Mouse (Mus musculus) CD4-positive, CD25-positive, alpha-beta regulatory T cell (primary cell): Measurements from ENCODE around the gene Lrrc23. TPM values are rescaled to one million over a fixed set of nuclear protein-coding genes. Genes with fewer than 3 reads are reported as not detected.

Experiments
- polyA plus RNA-seq: library from polyadenylated mRNA; unstranded; fragments of 100-300 nt; shearing (Covaris generic); gene quantifications from one replicate; pipeline ENCODE4 v1.2.1, GENCODE M21; 2017

Gene Lrrc23
- 1.3 TPM for polyA plus RNA-seq

DNA sequence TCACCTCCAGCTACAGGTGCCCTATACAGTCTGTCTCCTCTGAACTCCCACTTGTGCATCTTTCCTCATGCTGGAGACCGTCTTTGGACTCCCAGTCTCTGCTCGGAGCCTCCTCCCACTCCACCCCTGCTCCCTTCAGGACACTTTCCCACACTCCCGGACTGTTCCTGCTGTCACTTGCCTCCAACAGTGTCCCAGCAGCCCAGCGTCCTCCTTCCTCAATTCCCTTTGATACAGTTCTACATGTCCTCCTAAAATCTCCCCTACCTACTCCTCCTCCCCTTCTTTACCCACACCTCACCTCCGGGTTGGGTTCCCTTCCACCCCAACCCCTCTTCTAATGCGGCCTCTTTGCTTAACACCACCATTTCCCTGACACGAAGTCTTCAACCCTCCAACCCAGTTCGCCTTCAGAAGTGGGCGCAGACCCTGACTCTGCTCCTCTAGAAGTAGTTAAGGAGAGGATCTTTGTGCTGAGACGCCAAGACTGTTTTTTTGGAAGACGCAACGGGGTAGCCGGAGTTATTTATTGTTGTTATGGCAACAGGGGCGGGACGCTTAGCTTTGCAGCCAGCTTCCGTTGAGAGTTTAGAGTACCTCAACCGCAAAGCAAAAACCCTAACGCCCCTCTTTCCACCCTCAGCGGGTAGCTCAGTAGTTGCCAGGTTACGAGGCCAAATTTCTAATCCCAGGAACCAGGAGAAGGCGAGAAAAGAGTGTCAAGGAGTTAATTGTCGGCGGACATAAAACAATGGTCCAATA is at the start of gene Lrrc23:
Lrrc23 (minus strand) TSS at position 506 of the 762 bp plus-strand sequence.

DNA sequence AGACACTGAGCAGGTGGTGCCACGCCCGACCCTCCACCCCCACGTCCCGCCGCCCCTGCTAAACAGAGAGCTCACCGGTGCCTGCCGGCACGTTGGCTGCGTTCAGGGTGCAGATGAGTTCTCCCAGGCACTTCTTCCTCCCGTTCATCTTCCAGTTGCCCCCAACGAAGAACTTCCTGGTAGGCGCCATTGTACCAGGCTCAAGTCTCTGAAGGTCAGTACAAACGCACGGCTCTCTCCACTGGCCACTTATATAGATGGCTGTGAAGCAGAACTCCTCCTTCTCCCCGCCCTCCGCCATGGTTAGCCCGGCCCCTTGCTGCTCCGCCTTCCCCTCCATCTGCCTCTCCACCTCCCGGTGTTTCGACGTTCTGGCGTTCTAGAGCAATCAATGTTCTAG is 34.4 kb upstream of the Lrrc23 start, which contains the start of gene Tpi1:
Tpi1 (minus strand) TSS at position 364 of the 400 bp plus-strand sequence.

DNA sequence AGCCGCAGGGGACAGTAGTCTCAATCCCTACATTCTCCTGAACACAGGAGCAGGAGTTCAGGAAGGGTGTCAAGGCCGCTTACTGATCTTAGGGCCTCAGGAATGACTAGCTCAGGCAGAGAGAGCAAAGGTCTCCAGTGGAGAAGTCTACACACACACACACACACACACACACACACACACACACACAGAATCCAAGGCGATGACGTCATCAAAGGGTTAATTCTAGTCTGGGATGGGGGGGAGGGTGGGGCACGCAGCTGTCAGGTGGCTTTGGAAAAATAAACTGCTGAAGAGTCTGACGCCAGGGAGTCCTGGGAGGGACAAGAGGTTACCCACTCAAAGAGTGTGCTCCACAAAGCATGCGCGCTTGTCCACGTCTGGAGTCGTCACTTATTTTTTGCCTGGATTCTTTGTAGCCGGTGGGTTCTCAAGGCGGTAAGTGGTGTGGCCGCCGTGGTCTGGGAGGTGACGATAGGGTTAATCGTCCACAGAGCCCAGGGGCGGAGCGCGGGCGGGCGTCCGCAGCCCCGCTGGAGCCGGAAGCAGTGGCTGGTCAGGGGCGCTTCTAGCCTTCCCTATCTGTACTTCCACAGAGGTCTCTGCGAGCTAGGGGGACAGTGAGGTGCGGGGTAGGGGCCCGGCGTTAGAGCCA is 29.0 kb upstream of the Lrrc23 start, which contains the start of gene Spsb2:
Spsb2 (plus strand) TSS at position 304 of the 655 bp plus-strand sequence.

GRCm38 (mm10) chr6:124769101-124769765 is 10.3 kb downstream of the Lrrc23 start, which contains the start of gene Eno2:
Eno2 (minus strand) TSS chr6:124769673.

GRCm38 (mm10) chr6:124755831-124756595 is 23.5 kb downstream of the Lrrc23 start, which contains the start of the genes Gm45234 and Atn1:
Gm45234 (minus strand) TSS chr6:124756021.
Atn1 (minus strand) TSS chr6:124756524.

GRCm38 (mm10) chr6:124740888-124741761 is 38.4 kb downstream of the Lrrc23 start, which contains the start of gene Grcc10:
Grcc10 (minus strand) TSS chr6:124741374.

DNA sequence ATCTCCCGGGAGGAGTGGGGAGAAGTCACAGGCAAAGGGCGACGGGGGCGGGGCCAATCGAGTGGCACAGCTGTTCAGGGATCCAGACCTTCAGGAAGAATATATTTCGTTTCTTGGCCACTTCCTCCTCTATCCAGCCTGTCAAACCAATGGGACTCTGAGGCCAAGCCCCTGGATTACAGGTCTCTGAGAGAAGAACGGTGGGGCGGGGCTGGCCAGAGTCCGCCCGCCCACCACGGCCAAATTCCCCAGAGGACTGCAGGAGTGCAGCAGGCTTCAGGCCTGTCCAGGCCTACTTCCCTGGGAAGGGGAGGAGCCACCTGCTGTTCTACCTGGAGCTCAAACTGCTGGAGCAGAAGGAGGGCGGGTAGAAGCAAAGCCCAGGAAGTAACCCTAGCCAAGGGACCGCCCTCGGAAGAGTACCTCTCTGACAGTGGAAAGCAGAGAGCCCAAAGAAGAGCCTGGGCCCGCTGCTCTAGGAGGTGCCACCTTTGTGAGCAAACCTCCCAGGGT is 41.0 kb downstream of the Lrrc23 start, which contains the start of gene Ptpn6:
Ptpn6 (minus strand) TSS at position 204 of the 513 bp plus-strand sequence.

Other genes with a start within 250 kb of the Lrrc23 start
- not detected for gene C1s1, start 237.4 kb downstream of the Lrrc23 start, polyA plus RNA-seq
- gene C1rb, start 209.4 kb downstream of the Lrrc23 start, polyA plus RNA-seq: not detected
- gene C1s2, start 143.6 kb downstream of the Lrrc23 start, polyA plus RNA-seq: not detected
- gene Lpcat3, start 116.7 kb downstream of the Lrrc23 start, polyA plus RNA-seq: 58.1 TPM
- gene Emg1, start 67.5 kb downstream of the Lrrc23 start, polyA plus RNA-seq: 298 TPM
- gene Phb2, start 67.4 kb downstream of the Lrrc23 start, polyA plus RNA-seq: 218 TPM
- 385 TPM for gene Ptpn6, start 41.0 kb downstream of the Lrrc23 start, polyA plus RNA-seq
- 417 TPM for gene Grcc10, start 38.4 kb downstream of the Lrrc23 start, polyA plus RNA-seq
- gene Gm45234, start 23.7 kb downstream of the Lrrc23 start, polyA plus RNA-seq: not detected
- gene Atn1, start 23.2 kb downstream of the Lrrc23 start, polyA plus RNA-seq: 7.2 TPM
- 6.6 TPM for gene Eno2, start 10.1 kb downstream of the Lrrc23 start, polyA plus RNA-seq
- gene Spsb2, start 28.9 kb upstream of the Lrrc23 start, polyA plus RNA-seq: 2.7 TPM
- gene Tpi1, start 34.6 kb upstream of the Lrrc23 start, polyA plus RNA-seq: 94.6 TPM
- gene Usp5, start 49.8 kb upstream of the Lrrc23 start, polyA plus RNA-seq: 116 TPM
- 6.9 TPM for gene Cdca3, start 49.8 kb upstream of the Lrrc23 start, polyA plus RNA-seq
- gene Gnb3, start 60.5 kb upstream of the Lrrc23 start, polyA plus RNA-seq: not detected
- gene P3h3, start 78.0 kb upstream of the Lrrc23 start, polyA plus RNA-seq: 0.20 TPM
- 0.38 TPM for gene Gpr162, start 84.3 kb upstream of the Lrrc23 start, polyA plus RNA-seq
- 401 TPM for gene Cd4, start 108.5 kb upstream of the Lrrc23 start, polyA plus RNA-seq
- gene Lag3, start 132.0 kb upstream of the Lrrc23 start, polyA plus RNA-seq: 3.4 TPM
- 36.6 TPM for gene Ptms, start 140.4 kb upstream of the Lrrc23 start, polyA plus RNA-seq
- 200 TPM for gene Mlf2, start 151.7 kb upstream of the Lrrc23 start, polyA plus RNA-seq
- 84.6 TPM for gene Cops7a, start 185.8 kb upstream of the Lrrc23 start, polyA plus RNA-seq
- 0.48 TPM for gene Pianp, start 217.0 kb upstream of the Lrrc23 start, polyA plus RNA-seq
- gene Zfp384, start 229.4 kb upstream of the Lrrc23 start, polyA plus RNA-seq: 73.2 TPM